Mouse (Mus musculus) erythroblast, embryonic 14.5 days (primary cell): ENCODE measurements at regions not wholly inside any gene's neighbourhood (a gene's known extent, or its start where the extent isn't known, plus 50 kb on each side); places are given as distances from the start of the nearest gene placed in this dataset.

ENCODE experiments used
- GATA1 ChIP-seq: IDR thresholded peaks from 2 replicates; pipeline ENCODE4 v1.6.1; 2012; ENCODE audit warnings: low read length, inconsistent platforms, mixed read lengths
- TAL1 ChIP-seq: IDR thresholded peaks from 3 replicates; pipeline ENCODE4 v1.6.1; 2012; ENCODE audit warnings: low read length, inconsistent platforms, mixed read lengths

GRCm38 (mm10) chr1:184630695-184631475, 101.5 kb downstream of the Hlx start:
- TF ChIP-seq TAL1 (no peak), GATA1 (no peak)
